Mouse (Mus musculus): Measurements from ENCODE around the gene Tekt1.

DNA sequence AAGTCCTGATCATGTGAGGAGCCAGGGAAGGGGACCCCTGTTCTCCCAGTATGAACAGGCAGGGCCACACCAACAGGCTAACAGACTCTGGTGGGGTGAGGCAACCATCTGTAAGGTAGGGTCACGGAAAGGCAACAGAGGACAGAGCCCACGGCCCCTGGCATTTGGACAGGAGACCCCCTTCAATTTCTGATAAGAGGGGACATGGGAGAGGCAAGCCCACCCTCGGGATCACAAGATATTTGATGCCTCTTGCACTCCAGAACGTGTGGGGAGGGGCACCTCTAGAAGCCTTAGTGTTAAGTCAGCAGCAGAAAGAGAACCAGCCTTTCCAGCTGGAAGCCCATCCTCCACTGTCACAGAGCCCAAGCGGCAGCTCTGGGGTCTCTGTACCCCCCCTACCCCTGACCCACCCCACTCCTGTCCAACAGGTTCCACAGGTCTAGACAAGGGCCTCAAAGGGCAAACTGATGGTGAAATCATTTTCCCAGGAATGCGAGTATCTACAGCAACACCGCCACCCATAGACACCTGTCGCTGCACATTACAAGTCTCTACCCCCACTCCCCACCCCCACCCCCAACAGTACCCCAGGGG lies 43.9 kb upstream of the Tekt1 start:
- TF ChIP-seq POLR2A (IDR thresholded peaks at IDR 0.05; ENCODE audit: borderline replicate concordance, control insufficient read depth, low read depth, low read length) (no peak), CTCF (IDR thresholded peaks at IDR 0.05; ENCODE audit: control insufficient read depth, insufficient read depth, low read length) (no peak)

All from bone marrow, adult 2 months (tissue).